Mouse (Mus musculus) MN1 (cell line): ENCODE data around the gene Dpy30.

Source experiments
- DNase-seq: peaks from one replicate; pipeline ENCODE4 v3.0.0-alpha.2; 2016; ENCODE audit warnings: low spot score

Gene Dpy30

GRCm38 (mm10) chr17:74264333-74265155 is 59.2 kb downstream of the Dpy30 start:
- no peak for DNase-seq

GRCm38 (mm10) chr17:74262415-74262814 is 61.3 kb downstream of the Dpy30 start:
- DNase-seq = no peak
